Mouse (Mus musculus): ENCODE measurements around the gene Rasl11a. TPM values are rescaled to one million over a fixed set of nuclear protein-coding genes. Genes with fewer than 3 reads are reported as not detected.
"Not testable (repeated sequence)": the region's sequence is repeated elsewhere in the genome, so short reads cannot be mapped to it uniquely, and the experiment has no call there.

Rasl11a gene
- polyA plus RNA-seq, 1 experiment from 2014 or later: 138 TPM

GRCm38 (mm10) chr5:146876024-146876423 is 31.2 kb downstream of the Rasl11a start:
- Histone ChIP-seq H3K27ac (ENCODE audit: low read length) (no peak overlapping the region), H3K4me1 (ENCODE audit: insufficient read depth, low read depth, low read length) (no peaks in the 10 kb centered on the region), H3K4me3 (ENCODE audit: low read depth, low read length) (no peak overlapping the region), H3K9ac (replicated peaks; ENCODE audit: low read depth) (no peak overlapping the region), H3K9me3 (ENCODE audit: low read length) (no peaks in the 10 kb centered on the region), H3K4me2 (replicated peaks; ENCODE audit: low read depth, low read length) (no peak overlapping the region), H3K27me3 (replicated peaks; ENCODE audit: insufficient read depth, low read length) (no peaks in the 10 kb centered on the region), H3K36me3 (ENCODE audit: insufficient read depth, low read length) (no peaks in the 10 kb centered on the region)
- DNase-seq (ENCODE audit: low spot score) (no peak), ATAC-seq (no peak)
- TF ChIP-seq EP300 (IDR thresholded peaks at IDR 0.05) (no peak), CTCF (IDR thresholded peaks at IDR 0.05) (no peak)
- 61% methylated on average over 2 of the region's 2 CpGs for WGBS

GRCm38 (mm10) chr5:146877882-146878281 is 33.0 kb downstream of the Rasl11a start:
- H3K4me2 ChIP-seq (replicated peaks; ENCODE audit: low read depth, low read length); H3K9me3 ChIP-seq (ENCODE audit: low read length); H3K4me1 ChIP-seq (ENCODE audit: insufficient read depth, low read depth, low read length); H3K9ac ChIP-seq (replicated peaks; ENCODE audit: low read depth); H3K4me3 ChIP-seq (ENCODE audit: low read depth, low read length); H3K27me3 ChIP-seq (replicated peaks; ENCODE audit: insufficient read depth, low read length); H3K27ac ChIP-seq (ENCODE audit: low read length); H3K36me3 ChIP-seq (ENCODE audit: insufficient read depth, low read length): not testable (repeated sequence)
- DNase-seq (ENCODE audit: low spot score) (peak; percentile 54), ATAC-seq (peak; percentile 60)
- 77% methylated on average over 5 of the region's 6 CpGs for WGBS

GRCm38 (mm10) chr5:146882261-146882660 is 37.4 kb downstream of the Rasl11a start:
- Histone ChIP-seq H3K36me3 (ENCODE audit: insufficient read depth, low read length) (no peaks in the 10 kb centered on the region), H3K4me3 (ENCODE audit: low read depth, low read length) (no peak overlapping the region), H3K9ac (replicated peaks; ENCODE audit: low read depth) (no peak overlapping the region), H3K9me3 (ENCODE audit: low read length) (no peaks in the 10 kb centered on the region), H3K4me1 (ENCODE audit: insufficient read depth, low read depth, low read length) (no peaks in the 10 kb centered on the region), H3K4me2 (replicated peaks; ENCODE audit: low read depth, low read length) (no peak overlapping the region), H3K27ac (ENCODE audit: low read length) (no peak overlapping the region), H3K27me3 (replicated peaks; ENCODE audit: insufficient read depth, low read length) (no peaks in the 10 kb centered on the region)
- no peak for TF ChIP-seq EP300 (IDR thresholded peaks at IDR 0.05)
- no peak for TF ChIP-seq CTCF (IDR thresholded peaks at IDR 0.05)
- ATAC-seq (no peak), DNase-seq (ENCODE audit: low spot score) (no peak)
- 71% methylated on average over 6 of the region's 6 CpGs for WGBS

- DNase-seq (ENCODE audit: low spot score): no peak
- Histone ChIP-seq H3K9me3 (ENCODE audit: low read length) (no peaks in the 10 kb centered on the region), H3K4me1 (ENCODE audit: insufficient read depth, low read depth, low read length) (no peaks in the 10 kb centered on the region), H3K36me3 (ENCODE audit: insufficient read depth, low read length) (no peaks in the 10 kb centered on the region), H3K27ac (ENCODE audit: low read length) (no peak overlapping the region), H3K27me3 (replicated peaks; ENCODE audit: insufficient read depth, low read length) (no peaks in the 10 kb centered on the region), H3K4me3 (ENCODE audit: low read depth, low read length) (no peak overlapping the region), H3K4me2 (replicated peaks; ENCODE audit: low read depth, low read length) (no peak overlapping the region), H3K9ac (replicated peaks; ENCODE audit: low read depth) (no peak overlapping the region)
- ATAC-seq: no peak
- no peak for TF ChIP-seq EP300 (IDR thresholded peaks at IDR 0.05)
- peak; percentile 45 for TF ChIP-seq CTCF (IDR thresholded peaks at IDR 0.05)
- 72% methylated on average over 7 of the region's 7 CpGs for WGBS
Measured at GRCm38 (mm10) chr5:146883053-146883452, 38.2 kb downstream of the Rasl11a start.

GRCm38 (mm10) chr5:146883486-146884272 is 38.8 kb downstream of the Rasl11a start:
- DNase-seq (ENCODE audit: low spot score): no peak
- 86% methylated on average over 15 of the region's 15 CpGs for WGBS
- Histone ChIP-seq H3K36me3 (ENCODE audit: insufficient read depth, low read length) (no peaks in the 10 kb centered on the region), H3K9me3 (ENCODE audit: low read length) (no peaks in the 10 kb centered on the region), H3K27me3 (replicated peaks; ENCODE audit: insufficient read depth, low read length) (no peaks in the 10 kb centered on the region), H3K4me2 (replicated peaks; ENCODE audit: low read depth, low read length) (no peak overlapping the region), H3K9ac (replicated peaks; ENCODE audit: low read depth) (no peak overlapping the region), H3K4me1 (ENCODE audit: insufficient read depth, low read depth, low read length) (no peaks in the 10 kb centered on the region), H3K4me3 (ENCODE audit: low read depth, low read length) (no peak overlapping the region), H3K27ac (ENCODE audit: low read length) (no peak overlapping the region)
- ATAC-seq: no peak
- no peak for TF ChIP-seq EP300 (IDR thresholded peaks at IDR 0.05)
- TF ChIP-seq CTCF (IDR thresholded peaks at IDR 0.05): no peak

GRCm38 (mm10) chr5:146891127-146891526 is 46.3 kb downstream of the Rasl11a start:
- Histone ChIP-seq H3K9ac (replicated peaks; ENCODE audit: low read depth) (no peak overlapping the region), H3K27me3 (replicated peaks; ENCODE audit: insufficient read depth, low read length) (no peaks in the 10 kb centered on the region; the same call in 1 of the 2 replicates), H3K9me3 (ENCODE audit: low read length) (no peaks in the 10 kb centered on the region), H3K4me1 (ENCODE audit: insufficient read depth, low read depth, low read length) (no peaks in the 10 kb centered on the region), H3K4me2 (replicated peaks; ENCODE audit: low read depth, low read length) (no peak overlapping the region), H3K4me3 (ENCODE audit: low read depth, low read length) (no peak overlapping the region), H3K27ac (ENCODE audit: low read length) (no peak overlapping the region), H3K36me3 (ENCODE audit: insufficient read depth, low read length) (no peaks in the 10 kb centered on the region)
- ATAC-seq (no peak), DNase-seq (ENCODE audit: low spot score) (peak; percentile 55)
- WGBS: 12% methylated on average over 14 of the region's 14 CpGs
- no peak for TF ChIP-seq EP300 (IDR thresholded peaks at IDR 0.05)
- peak; percentile 79 for TF ChIP-seq CTCF (IDR thresholded peaks at IDR 0.05)

Data from lung, postnatal 0 days (tissue).